Mouse (Mus musculus) embryonic facial prominence, embryonic 11.5 days (tissue): ENCODE measurements at regions not wholly inside any gene's neighbourhood (a gene's known extent, or its start where the extent isn't known, plus 50 kb on each side); places are given as distances from the start of the nearest gene placed in this dataset.

Experiments
- ATAC-seq: fragments of 200-750 bp; cut with Nextera tagmentation; replicated peaks from 2 replicates; pipeline ENCODE4 v1.8.0; 2017; ENCODE audit warnings: low read depth; ENCODE audit not compliant: insufficient number of reproducible peaks, low FRiP score, low TSS enrichment
- DNase-seq: peaks from one replicate; pipeline ENCODE4 v3.0.0-alpha.2; 2015; ENCODE audit warnings: low spot score
- H3K27ac ChIP-seq: fragments of 300-500 bp; sonication (generic); replicated peaks from 2 replicates; pipeline ENCODE4 v1.5.1; 2014; ENCODE audit warnings: mild to moderate bottlenecking, low read depth, low read length, control low read depth
- H3K27me3 ChIP-seq: fragments of 300-500 bp; sonication (generic); 2 replicates; pipeline ENCODE4 v1.6.1; 2014; ENCODE audit warnings: mild to moderate bottlenecking, low read length, moderate library complexity, mixed read lengths; ENCODE audit not compliant: control insufficient read depth, insufficient read depth
- H3K36me3 ChIP-seq: fragments of 300-500 bp; sonication (generic); replicated peaks from 2 replicates; pipeline ENCODE4 v1.6.1; 2014; ENCODE audit warnings: low read depth, mild to moderate bottlenecking, low read length, moderate library complexity, mixed read lengths; ENCODE audit not compliant: control insufficient read depth, insufficient read depth
- H3K4me1 ChIP-seq: fragments of 300-500 bp; sonication (generic); 2 replicates; pipeline ENCODE4 v1.6.1; 2014; ENCODE audit warnings: low read length, mixed read lengths; ENCODE audit not compliant: control insufficient read depth, insufficient read depth
- H3K4me2 ChIP-seq: fragments of 300-500 bp; sonication (generic); 2 replicates; pipeline ENCODE4 v1.6.1; 2014; ENCODE audit warnings: low read depth, mild to moderate bottlenecking, control low read depth, low read length, moderate library complexity
- H3K4me3 ChIP-seq: fragments of 300-500 bp; sonication (generic); 2 replicates; pipeline ENCODE4 v1.5.1; 2014; ENCODE audit warnings: low read depth, low read length, control low read depth
- H3K9ac ChIP-seq: fragments of 300-500 bp; sonication (generic); replicated peaks from 2 replicates; pipeline ENCODE4 v1.6.1; 2014; ENCODE audit warnings: mild to moderate bottlenecking, control low read depth, low read length
- H3K9me3 ChIP-seq: fragments of 300-500 bp; sonication (generic); replicated peaks from 2 replicates; pipeline ENCODE4 v1.6.1; 2016; ENCODE audit warnings: mild to moderate bottlenecking, low read length, inconsistent platforms, mixed read lengths; ENCODE audit not compliant: control insufficient read depth
- WGBS: fragments of 180-500 bp; shearing (Covaris S2); extraction: QIAGEN DNeasy Blood & Tissue Kit; methylation state at CpG from one replicate; pipeline ENCODE4 v1.1.7; 2014; 5-methylcytosine and 5-hydroxymethylcytosine counted together

- H3K36me3 ChIP-seq: no peaks in the 10 kb centered on the region
- H3K4me1 ChIP-seq: no peaks in the 10 kb centered on the region; the same call in 1 of the 2 replicates
- WGBS: 54% methylated on average over 2 of the region's 2 CpGs
- no peak overlapping the region for H3K27ac ChIP-seq
- H3K9me3 ChIP-seq: no peaks in the 10 kb centered on the region
- ATAC-seq: no peak
- no peak overlapping the region for H3K4me2 ChIP-seq
- H3K4me3 ChIP-seq: no peak overlapping the region
- DNase-seq: no peak
- no peaks in the 10 kb centered on the region for H3K27me3 ChIP-seq
- H3K9ac ChIP-seq: no peak overlapping the region
These were observed 85.6 kb upstream of the Smad3 start for GRCm38 (mm10) chr9:63843431-63843830.

DNA sequence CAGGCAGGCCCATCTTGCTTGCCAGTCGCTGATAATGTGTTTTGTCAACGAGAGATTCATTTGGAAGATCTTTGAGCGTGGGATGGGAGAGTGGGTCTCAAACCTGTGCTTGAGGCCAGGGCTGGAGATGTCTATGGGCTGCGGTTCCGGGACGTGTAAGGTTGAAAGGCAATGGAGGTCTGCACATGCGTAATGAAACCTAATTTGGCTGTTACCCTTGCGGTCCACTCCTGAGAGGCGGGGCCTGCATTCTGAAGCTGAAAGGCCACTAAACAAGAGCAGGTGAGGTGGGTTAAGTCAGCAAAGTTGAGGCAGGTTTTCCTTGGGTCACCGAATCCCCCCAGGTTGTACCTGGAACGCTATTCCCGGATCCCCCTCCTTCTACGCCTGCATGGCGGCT lies 83.3 kb upstream of the Smad3 start:
- Histone ChIP-seq H3K27me3 (no peaks in the 10 kb centered on the region), H3K27ac (no peak overlapping the region), H3K9ac (no peak overlapping the region), H3K4me1 (no peaks in the 10 kb centered on the region; the same call in 1 of the 2 replicates), H3K4me2 (no peak overlapping the region), H3K9me3 (no peaks in the 10 kb centered on the region), H3K36me3 (no peaks in the 10 kb centered on the region), H3K4me3 (no peak overlapping the region)
- ATAC-seq (no peak), DNase-seq (no peak)
- 87% methylated on average over 14 of the region's 14 CpGs for WGBS

DNA sequence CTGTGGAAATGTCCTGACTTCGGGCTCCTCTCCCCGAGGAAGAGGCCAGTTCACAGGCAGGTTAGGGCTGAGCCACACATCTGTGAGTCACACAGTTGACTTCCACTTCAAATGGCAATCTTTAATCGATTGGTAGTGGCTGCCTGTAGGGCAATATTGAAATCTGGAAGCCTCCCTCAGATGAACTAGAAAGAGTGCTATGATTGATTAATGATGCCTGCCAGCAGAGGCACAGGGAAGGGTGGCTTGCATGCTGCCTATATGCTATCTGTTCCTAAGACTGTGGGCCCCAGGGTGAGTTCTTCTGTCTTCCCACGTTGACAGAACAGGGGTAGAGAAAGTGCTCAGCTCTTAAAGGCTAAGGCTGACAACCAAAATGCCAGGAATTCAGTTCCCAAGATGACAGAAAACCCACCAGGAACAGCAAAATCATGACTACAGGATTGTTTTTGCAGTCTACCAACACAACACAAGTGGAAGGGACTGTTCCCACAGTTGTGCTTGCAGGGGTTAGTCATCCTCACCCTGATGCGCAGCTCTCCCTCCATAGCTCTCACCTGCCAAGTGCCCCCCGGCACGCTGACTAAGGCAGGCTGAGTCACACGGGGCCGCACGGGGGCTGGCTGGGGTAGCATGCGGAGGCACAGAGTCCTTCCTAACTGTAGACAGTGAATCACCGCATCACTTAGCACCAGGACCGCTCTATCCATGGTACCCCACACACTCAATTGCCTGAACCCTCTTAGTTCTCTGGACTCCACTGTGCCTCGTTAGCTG lies 81.4 kb upstream of the Smad3 start:
- no peak for DNase-seq
- H3K9ac ChIP-seq: no peak overlapping the region
- H3K36me3 ChIP-seq: no peaks in the 10 kb centered on the region
- 88% methylated on average over 14 of the region's 14 CpGs for WGBS
- no peak overlapping the region for H3K4me3 ChIP-seq
- no peak overlapping the region for H3K27ac ChIP-seq
- no peaks in the 10 kb centered on the region for H3K27me3 ChIP-seq
- ATAC-seq: no peak
- no peaks in the 10 kb centered on the region for H3K9me3 ChIP-seq
- H3K4me1 ChIP-seq: no peaks in the 10 kb centered on the region; the same call in 1 of the 2 replicates
- no peak overlapping the region for H3K4me2 ChIP-seq

GRCm38 (mm10) chr9:63837552-63837951 lies 79.8 kb upstream of the Smad3 start:
- no peaks in the 10 kb centered on the region for H3K36me3 ChIP-seq
- ATAC-seq (no peak), DNase-seq (no peak)
- no peaks in the 10 kb centered on the region for H3K27me3 ChIP-seq
- WGBS: 76% methylated on average over 6 of the region's 6 CpGs
- no peak overlapping the region for H3K4me2 ChIP-seq
- H3K4me3 ChIP-seq: no peak overlapping the region
- no peak overlapping the region for H3K9ac ChIP-seq
- H3K4me1 ChIP-seq: no peaks in the 10 kb centered on the region; the same call in 1 of the 2 replicates
- no peak overlapping the region for H3K27ac ChIP-seq
- H3K9me3 ChIP-seq: no peaks in the 10 kb centered on the region

GRCm38 (mm10) chr9:63836565-63837284 lies 78.9 kb upstream of the Smad3 start:
- DNase-seq (peak; percentile 42), ATAC-seq (no peak)
- no peak overlapping the region for H3K9ac ChIP-seq
- no peak overlapping the region for H3K27ac ChIP-seq
- no peaks in the 10 kb centered on the region for H3K27me3 ChIP-seq
- H3K9me3 ChIP-seq: no peaks in the 10 kb centered on the region
- no peak overlapping the region for H3K4me3 ChIP-seq
- H3K36me3 ChIP-seq: no peaks in the 10 kb centered on the region
- H3K4me2 ChIP-seq: no peak overlapping the region
- no peaks in the 10 kb centered on the region; the same call in 1 of the 2 replicates for H3K4me1 ChIP-seq
- WGBS: 75% methylated on average over 5 of the region's 5 CpGs

GRCm38 (mm10) chr9:63836036-63836435 lies 78.2 kb upstream of the Smad3 start:
- no peaks in the 10 kb centered on the region for H3K27me3 ChIP-seq

GRCm38 (mm10) chr9:63834416-63834815 lies 76.6 kb upstream of the Smad3 start:
- no peaks in the 10 kb centered on the region for H3K9me3 ChIP-seq
- no peaks in the 10 kb centered on the region for H3K36me3 ChIP-seq
- H3K9ac ChIP-seq: no peak overlapping the region
- no peak overlapping the region for H3K27ac ChIP-seq
- DNase-seq (no peak), ATAC-seq (no peak)
- no peaks in the 10 kb centered on the region for H3K4me1 ChIP-seq
- no peak overlapping the region for H3K4me3 ChIP-seq
- 86% methylated on average over 3 of the region's 3 CpGs for WGBS
- H3K4me2 ChIP-seq: no peak overlapping the region
- no peaks in the 10 kb centered on the region for H3K27me3 ChIP-seq

More at GRCm38 (mm10) chr9:63836036-63836435, 78.2 kb upstream of the Smad3 start:
- H3K36me3 ChIP-seq: no peaks in the 10 kb centered on the region
- no peaks in the 10 kb centered on the region; the same call in 1 of the 2 replicates for H3K4me1 ChIP-seq
- no peak for ATAC-seq
- no peaks in the 10 kb centered on the region for H3K9me3 ChIP-seq
- 51% methylated on average over 11 of the region's 11 CpGs for WGBS
- DNase-seq: peak; percentile 16
- no peak overlapping the region for H3K27ac ChIP-seq
- H3K9ac ChIP-seq: no peak overlapping the region
- H3K4me2 ChIP-seq: no peak overlapping the region
- no peak overlapping the region for H3K4me3 ChIP-seq

- Histone ChIP-seq H3K4me1 (no peaks in the 10 kb centered on the region), H3K4me3 (no peak overlapping the region), H3K27ac (no peak overlapping the region), H3K27me3 (no peaks in the 10 kb centered on the region), H3K9me3 (no peaks in the 10 kb centered on the region), H3K4me2 (no peak overlapping the region), H3K36me3 (no peaks in the 10 kb centered on the region), H3K9ac (no peak overlapping the region)
- DNase-seq (no peak), ATAC-seq (no peak)
- 78% methylated on average over 3 of the region's 3 CpGs for WGBS
These were observed 60.4 kb upstream of the Smad3 start for GRCm38 (mm10) chr9:63818163-63818562.
